Mouse (Mus musculus) erythroblast, embryonic 14.5 days (primary cell): Measurements from ENCODE around the gene Slc16a3.
A peak's percentile ranks its signal among the peaks of the same experiment; 100 is the strongest.

Experiments used
- GATA1 ChIP-seq: IDR thresholded peaks from 2 replicates; pipeline ENCODE4 v1.6.1; 2012; ENCODE audit warnings: low read length, inconsistent platforms, mixed read lengths
- TAL1 ChIP-seq: IDR thresholded peaks from 3 replicates; pipeline ENCODE4 v1.6.1; 2012; ENCODE audit warnings: low read length, inconsistent platforms, mixed read lengths

DNA sequence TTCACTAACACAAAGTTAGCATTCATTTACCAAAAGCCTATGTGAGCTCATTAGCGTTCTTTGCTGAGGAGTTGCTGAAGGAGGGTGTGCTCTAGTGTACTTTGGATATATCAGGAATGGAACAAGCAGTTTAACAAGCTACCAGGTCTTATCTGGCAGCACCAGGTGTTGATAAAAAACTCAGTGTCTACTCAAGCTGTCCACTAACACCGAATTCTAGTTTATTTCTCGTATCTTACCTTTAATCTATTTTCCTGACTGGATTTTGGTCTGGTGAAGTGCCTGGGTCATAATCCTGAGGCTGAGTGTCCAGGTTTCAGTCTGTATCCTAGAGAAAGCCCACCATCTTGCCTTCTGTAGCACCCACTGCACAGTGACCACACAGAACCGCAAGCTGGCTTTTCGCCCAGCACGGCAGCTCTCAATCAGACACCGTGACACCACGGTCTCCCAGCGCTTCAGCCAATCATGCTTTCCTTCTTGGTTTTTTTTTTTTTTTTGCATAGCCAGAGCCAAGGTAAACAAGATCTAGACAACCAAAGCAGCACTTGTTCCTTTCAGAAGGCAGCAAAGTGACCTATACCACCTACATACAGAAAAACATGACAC lies 32.3 kb downstream of the Slc16a3 start:
- TF ChIP-seq GATA1 (peak; percentile 95), TAL1 (peak; percentile 82)
